Mouse (Mus musculus): ENCODE data around the gene Tmem240. TPM values are rescaled to one million over a fixed set of nuclear protein-coding genes. Genes with fewer than 3 reads are reported as not detected.
A peak's percentile ranks its signal among the peaks of the same experiment; 100 is the strongest.
"Not testable (repeated sequence)": the region's sequence is repeated elsewhere in the genome, so short reads cannot be mapped to it uniquely, and the experiment has no call there.

Gene Tmem240
- total RNA-seq, 2 experiments from 2014 or later, result 32.7 to 39.0 TPM

GRCm38 (mm10) chr4:155739741-155740636, 5.4 kb downstream of the Tmem240 start:
- no peak overlapping the region for H3K4me3 ChIP-seq
- TF ChIP-seq CTCF (conservative IDR thresholded peaks at IDR 0.05), result no peak
- H3K27ac ChIP-seq, result peak overlapping the region; percentile 57; the same call in 1 of the 2 replicates
- DNase-seq (ENCODE audit: low spot score in 2 of 2), result no peak

GRCm38 (mm10) chr4:155740681-155741080, 6.1 kb downstream of the Tmem240 start:
- not testable (repeated sequence) for H3K27ac ChIP-seq; DNase-seq (ENCODE audit: low spot score in 2 of 2); H3K4me3 ChIP-seq

DNA sequence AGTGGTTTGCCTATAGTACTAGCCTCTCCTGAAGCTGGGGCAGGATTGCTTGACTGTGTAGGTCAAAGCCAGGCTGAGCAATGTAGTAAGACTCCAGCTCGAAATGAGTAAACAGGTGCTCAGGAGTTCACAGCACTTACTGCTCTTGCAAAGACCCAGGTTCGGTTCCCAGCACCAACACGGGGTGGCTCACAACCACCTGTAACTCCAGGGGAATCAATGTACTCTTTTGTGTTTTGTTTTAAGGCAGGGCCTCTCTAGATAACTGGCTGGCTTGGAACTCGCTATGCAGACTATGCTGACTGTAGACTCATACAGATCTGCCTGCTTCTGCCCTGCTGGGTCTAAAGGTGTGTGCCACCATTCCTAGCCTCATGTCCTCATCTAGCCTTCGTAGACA, 8.1 kb downstream of the Tmem240 start:
- no peak for TF ChIP-seq CTCF (conservative IDR thresholded peaks at IDR 0.05)
- DNase-seq (ENCODE audit: low spot score in 2 of 2), result no peak
- no peak overlapping the region for H3K4me3 ChIP-seq
- no peak overlapping the region for H3K27ac ChIP-seq

GRCm38 (mm10) chr4:155744474-155744873, 9.9 kb downstream of the Tmem240 start:
- Histone ChIP-seq H3K27ac (no peak overlapping the region), H3K4me3 (no peak overlapping the region)
- no peak for TF ChIP-seq CTCF (conservative IDR thresholded peaks at IDR 0.05)
- no peak for DNase-seq (ENCODE audit: low spot score in 2 of 2)

- no peak overlapping the region for H3K4me3 ChIP-seq
- DNase-seq (ENCODE audit: low spot score in 2 of 2), result no peak
- no peak for TF ChIP-seq CTCF (conservative IDR thresholded peaks at IDR 0.05)
These were observed 10.5 kb downstream of the Tmem240 start for GRCm38 (mm10) chr4:155745136-155745535.

GRCm38 (mm10) chr4:155746036-155746548, 11.5 kb downstream of the Tmem240 start:
- TF ChIP-seq CTCF (conservative IDR thresholded peaks at IDR 0.05), result no peak
- H3K4me3 ChIP-seq, result no peak overlapping the region

More at GRCm38 (mm10) chr4:155745136-155745535, 10.5 kb downstream of the Tmem240 start:
- H3K27ac ChIP-seq, result no peak overlapping the region

GRCm38 (mm10) chr4:155746575-155747490, 12.2 kb downstream of the Tmem240 start:
- no peak overlapping the region for H3K27ac ChIP-seq

More at GRCm38 (mm10) chr4:155746036-155746548, 11.5 kb downstream of the Tmem240 start:
- no peak for DNase-seq (ENCODE audit: low spot score in 2 of 2)
- H3K27ac ChIP-seq, result no peak overlapping the region

GRCm38 (mm10) chr4:155757011-155757410, 22.4 kb downstream of the Tmem240 start:
- Histone ChIP-seq H3K4me3 (no peak overlapping the region), H3K27ac (no peak overlapping the region)
- DNase-seq (ENCODE audit: low spot score in 2 of 2), result no peak
- no peak for TF ChIP-seq CTCF (conservative IDR thresholded peaks at IDR 0.05)

More at GRCm38 (mm10) chr4:155746575-155747490, 12.2 kb downstream of the Tmem240 start:
- DNase-seq (ENCODE audit: low spot score in 2 of 2), result no peak
- no peak overlapping the region for H3K4me3 ChIP-seq
- no peak for TF ChIP-seq CTCF (conservative IDR thresholded peaks at IDR 0.05)

DNA sequence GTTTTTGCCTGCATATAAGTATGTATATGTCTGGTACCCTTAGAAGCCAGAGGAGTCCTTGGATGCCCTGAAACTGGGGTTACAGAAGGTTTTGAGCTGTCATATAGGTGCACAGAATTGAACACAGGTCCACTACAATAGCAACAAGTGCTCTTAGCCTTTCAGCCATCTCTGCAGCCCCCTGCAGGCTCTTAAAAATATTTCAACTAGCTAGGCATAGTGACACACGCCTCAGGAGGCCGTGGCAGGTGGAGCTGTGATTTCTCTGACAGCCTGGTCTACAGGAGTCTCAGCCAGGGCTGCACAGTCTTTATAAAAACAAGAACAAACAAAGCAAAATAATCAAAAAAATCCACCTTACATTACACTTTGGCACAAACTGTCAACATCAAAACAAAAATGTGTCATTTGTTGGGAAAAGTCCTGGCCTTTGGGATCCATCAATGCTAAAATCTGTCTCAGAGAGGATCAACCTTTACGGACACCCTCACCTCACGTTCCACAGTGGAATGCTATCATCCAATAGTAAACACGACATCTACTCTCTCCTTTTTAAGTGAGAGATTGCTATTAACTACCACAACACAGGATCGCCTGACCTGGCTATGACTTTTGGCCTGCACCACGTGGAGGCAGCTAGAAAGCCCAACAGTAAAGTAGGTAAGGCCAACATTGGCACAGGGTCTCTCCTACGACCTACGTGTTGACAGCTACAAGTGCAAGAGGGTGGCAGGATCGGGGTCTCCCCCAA, 25.4 kb downstream of the Tmem240 start:
- Histone ChIP-seq H3K4me3 (peak overlapping the region; percentile 88), H3K27ac (peak overlapping the region; percentile 87)
- DNase-seq (ENCODE audit: low spot score in 2 of 2), result no peak
- peak; percentile 73 for TF ChIP-seq CTCF (conservative IDR thresholded peaks at IDR 0.05)

DNA sequence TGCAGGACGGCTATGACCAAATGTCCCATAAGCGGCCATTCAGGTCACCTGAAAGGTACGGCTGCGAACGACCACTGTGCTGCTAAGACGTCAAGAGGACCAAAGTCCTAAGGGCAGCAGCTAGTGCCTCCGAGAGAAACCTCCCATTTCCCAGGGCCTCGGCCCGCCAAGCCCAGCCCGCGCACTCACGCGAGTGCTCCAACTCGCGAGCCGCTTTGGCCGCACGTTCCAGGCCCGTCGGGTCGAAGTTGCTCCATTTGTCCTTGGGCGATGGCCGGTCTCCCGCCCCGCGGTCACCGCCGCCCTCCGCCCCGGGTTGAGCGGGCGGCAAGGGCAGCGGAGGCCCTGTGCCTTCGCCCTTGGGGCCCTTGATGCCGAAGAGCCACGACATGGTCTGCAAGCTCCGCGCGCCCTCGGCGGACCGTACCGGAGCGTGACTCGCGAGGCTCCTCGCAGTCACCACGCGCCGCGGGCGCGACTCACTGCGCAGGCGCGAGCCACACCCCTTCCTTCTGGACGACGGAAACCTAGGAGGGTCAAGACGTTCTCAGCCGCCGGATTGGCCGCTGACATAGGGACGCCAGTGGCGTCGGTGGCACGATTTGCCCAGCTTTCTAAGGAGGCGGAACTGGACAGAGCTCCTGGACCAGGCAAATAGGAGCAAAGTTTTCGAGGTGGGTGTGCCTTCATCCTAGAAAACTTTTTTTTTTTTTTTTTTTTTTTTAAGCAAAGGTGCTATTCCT, 26.2 kb downstream of the Tmem240 start, which contains the start of gene Atad3a:
Gene Atad3a, minus strand, starts transcription at position 481 of the 743 bp plus-strand sequence.
- no peak for TF ChIP-seq CTCF (conservative IDR thresholded peaks at IDR 0.05)
- peak; percentile 96 to 97 for DNase-seq (ENCODE audit: low spot score in 2 of 2)
- Histone ChIP-seq H3K27ac (peak within 1 kb of the TSS; percentile 87), H3K4me3 (peak within 1 kb of the TSS; percentile 88)

- Histone ChIP-seq H3K4me3 (peak overlapping the region; percentile 88), H3K27ac (peak overlapping the region; percentile 49; the same call in 1 of the 2 replicates)
- no peak for TF ChIP-seq CTCF (conservative IDR thresholded peaks at IDR 0.05)
- DNase-seq (ENCODE audit: low spot score in 2 of 2), result no peak
These were observed 26.9 kb downstream of the Tmem240 start for GRCm38 (mm10) chr4:155761356-155762099.

All from layer of hippocampus, adult 2 months (tissue).